Mouse (Mus musculus): Measurements from ENCODE around the gene Prdx6. TPM values are rescaled to one million over a fixed set of nuclear protein-coding genes. Genes with fewer than 3 reads are reported as not detected.

The Prdx6 gene
- total RNA-seq, 2 experiments from 2014 or later = 104 to 168 TPM

DNA sequence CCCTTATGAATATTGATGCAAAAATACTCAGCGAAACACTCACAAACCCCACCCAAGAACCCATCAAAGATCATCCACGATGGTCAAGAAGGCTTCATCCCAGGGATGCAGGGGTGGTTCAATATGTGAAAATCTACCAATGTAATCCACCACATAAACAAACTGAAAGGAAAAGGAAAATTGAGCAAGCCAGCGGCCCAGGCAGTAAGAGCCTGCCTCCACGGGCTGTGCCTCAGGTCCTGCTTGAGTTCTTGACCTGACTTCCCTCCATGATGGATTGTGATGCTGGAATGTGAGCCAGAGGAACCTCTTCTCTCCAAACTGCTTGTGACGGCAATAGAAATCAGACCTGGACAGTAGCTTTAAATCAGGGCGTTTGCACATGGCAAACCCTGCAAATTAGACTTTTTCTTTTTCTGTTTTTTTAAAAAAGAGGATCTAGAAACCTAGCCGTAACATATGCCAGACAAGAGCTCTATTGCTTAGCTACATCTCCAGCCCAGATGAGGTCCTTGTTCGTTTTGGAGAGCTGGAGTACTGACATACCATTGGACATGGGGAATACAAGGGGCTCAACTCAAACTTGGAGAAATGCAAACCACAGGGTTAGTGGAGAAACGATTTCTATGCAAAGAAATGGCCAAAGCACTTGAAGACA is 60.6 kb downstream of the Prdx6 start:
- no peak for DNase-seq
- TF ChIP-seq CTCF (IDR thresholded peaks at IDR 0.05) = no peak
- no peak overlapping the region for H3K4me3 ChIP-seq
- intact Hi-C loops (cut with DNase I) = no loop called here
- H3K27ac ChIP-seq = no peak overlapping the region

Other genes with a start within 250 kb of the Prdx6 start
- gene Zbtb37, start 216.4 kb downstream of the Prdx6 start, total RNA-seq (2021) = 1 to 10 TPM; 6.2 to 6.6 TPM
- gene Dars2, start 180.6 kb downstream of the Prdx6 start, total RNA-seq (2021) = 10 to 100 TPM in 1 of 2 experiments, 1 to 10 TPM in 1; 7.6 to 15.5 TPM
- under 1 TPM; 0.41 to 0.50 TPM for gene Cenpl, start 180.5 kb downstream of the Prdx6 start, total RNA-seq (2021)
- 1 to 10 TPM; 7.2 to 8.2 TPM for gene Klhl20, start 119.7 kb downstream of the Prdx6 start, total RNA-seq (2021)
- not detected for gene Ankrd45, start 108.5 kb downstream of the Prdx6 start, total RNA-seq (2021)
- not detected for gene Tex50, start 91.9 kb downstream of the Prdx6 start, total RNA-seq (2021)
- not detected for gene Tnfsf4, start 144.2 kb upstream of the Prdx6 start, total RNA-seq (2021)
- not detected for gene Tnfsf18, start 243.4 kb upstream of the Prdx6 start, total RNA-seq (2021)